Mouse (Mus musculus) brain, embryonic 14.5 days (tissue): ENCODE data around the gene Prss50.

Source experiments
- CTCF ChIP-seq: fragments of 200-500 bp; IDR thresholded peaks from 2 replicates; pipeline ENCODE4 v1.5.1; 2012; ENCODE audit warnings: inconsistent platforms, mild to moderate bottlenecking, moderate library complexity, borderline replicate concordance; ENCODE audit not compliant: insufficient read depth, insufficient read length; ENCODE audit errors: extremely low read depth
- POLR2A ChIP-seq: fragments of 200-500 bp; IDR thresholded peaks from 2 replicates; pipeline ENCODE4 v1.6.1; 2012; ENCODE audit warnings: mild to moderate bottlenecking, inconsistent platforms, borderline replicate concordance; ENCODE audit not compliant: poor library complexity, insufficient read depth, insufficient read length, severe bottlenecking; ENCODE audit errors: extremely low read depth

DNA sequence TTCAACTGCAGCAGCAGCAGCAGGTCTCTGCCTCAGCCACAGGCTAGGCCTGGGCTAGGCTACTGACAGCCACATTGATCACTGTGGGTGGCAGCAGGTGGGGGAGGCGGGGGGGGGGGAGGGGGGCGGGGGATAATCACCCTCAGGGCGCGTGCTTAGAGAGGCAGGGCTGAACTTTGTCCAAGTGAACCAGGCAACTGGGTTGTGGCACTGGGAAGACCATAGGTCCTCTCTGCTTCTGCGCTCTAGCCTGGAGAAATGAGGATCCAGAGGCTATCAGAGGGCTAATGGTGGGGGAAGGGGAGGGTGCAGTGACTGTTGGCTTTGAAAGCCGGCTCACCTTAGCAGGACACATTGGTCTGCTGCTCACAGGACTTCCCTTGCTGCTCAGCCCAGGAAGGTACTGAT is 17.5 kb downstream of the Prss50 start:
- no peak for TF ChIP-seq POLR2A
- TF ChIP-seq CTCF: no peak
